Mouse (Mus musculus) stomach, embryonic 14.5 days (tissue): ENCODE results near the gene Camkk2. TPM values are rescaled to one million over a fixed set of nuclear protein-coding genes. Genes with fewer than 3 reads are reported as not detected.
A peak's percentile ranks its signal among the peaks of the same experiment; 100 is the strongest.

Experiments used
- ATAC-seq: fragments of 200-750 bp; cut with Nextera tagmentation; 2 replicates; pipeline ENCODE4 v1.8.0; 2017; ENCODE audit warnings: low read depth, moderate TSS enrichment; ENCODE audit not compliant: insufficient number of reproducible peaks, insufficient read depth, low FRiP score
- H3K27ac ChIP-seq: fragments of 300-500 bp; sonication (generic); 2 replicates; pipeline ENCODE4 v1.5.1; 2014; ENCODE audit warnings: mild to moderate bottlenecking, low read length, moderate library complexity, mixed read lengths
- H3K27me3 ChIP-seq: fragments of 300-500 bp; sonication (generic); 2 replicates; pipeline ENCODE4 v1.6.1; 2014; ENCODE audit warnings: low read length, control low read depth, mixed read lengths; ENCODE audit not compliant: control insufficient read depth, insufficient read depth
- H3K36me3 ChIP-seq: fragments of 300-500 bp; sonication (generic); 2 replicates; pipeline ENCODE4 v1.6.1; 2014; ENCODE audit warnings: mild to moderate bottlenecking, control low read depth, low read length, moderate library complexity, mixed read lengths; ENCODE audit not compliant: control insufficient read depth, insufficient read depth
- H3K4me1 ChIP-seq: fragments of 300-500 bp; sonication (generic); 2 replicates; pipeline ENCODE4 v1.6.1; 2014; ENCODE audit warnings: low read length, control low read depth, mixed read lengths; ENCODE audit not compliant: control insufficient read depth, insufficient read depth
- H3K4me2 ChIP-seq: fragments of 300-500 bp; sonication (generic); replicated peaks from 2 replicates; pipeline ENCODE4 v1.6.1; 2014; ENCODE audit warnings: low read depth, low read length, control low read depth
- H3K4me3 ChIP-seq: fragments of 300-500 bp; sonication (generic); 2 replicates; pipeline ENCODE4 v1.5.1; 2014; ENCODE audit warnings: low read depth, low read length, control low read depth
- H3K9ac ChIP-seq: fragments of 300-500 bp; sonication (generic); replicated peaks from 2 replicates; pipeline ENCODE4 v1.6.1; 2014; ENCODE audit warnings: low read depth, mild to moderate bottlenecking, control low read depth, low read length, moderate library complexity, mixed read lengths
- H3K9me3 ChIP-seq: fragments of 300-500 bp; sonication (generic); 2 replicates; pipeline ENCODE4 v1.6.1; 2016; ENCODE audit warnings: low read depth, low read length, control low read depth; ENCODE audit not compliant: control insufficient read depth
- WGBS: fragments of 180-500 bp; shearing (Covaris S2); extraction: QIAGEN DNeasy Blood & Tissue Kit; methylation state at CpG from one replicate; pipeline ENCODE4 v1.1.7; 2014; 5-methylcytosine and 5-hydroxymethylcytosine counted together
- polyA plus RNA-seq: library from polyadenylated mRNA; unstranded; fragments of >200 nt; fragmentation: Nextera tagmentation; extraction: Ambion mirVana; gene quantifications from 2 replicates; pipeline ENCODE4 v1.2.1, GENCODE M21; 2014

The Camkk2 gene
- polyA plus RNA-seq, 1 experiment from 2014 or later: 25.7 TPM

DNA sequence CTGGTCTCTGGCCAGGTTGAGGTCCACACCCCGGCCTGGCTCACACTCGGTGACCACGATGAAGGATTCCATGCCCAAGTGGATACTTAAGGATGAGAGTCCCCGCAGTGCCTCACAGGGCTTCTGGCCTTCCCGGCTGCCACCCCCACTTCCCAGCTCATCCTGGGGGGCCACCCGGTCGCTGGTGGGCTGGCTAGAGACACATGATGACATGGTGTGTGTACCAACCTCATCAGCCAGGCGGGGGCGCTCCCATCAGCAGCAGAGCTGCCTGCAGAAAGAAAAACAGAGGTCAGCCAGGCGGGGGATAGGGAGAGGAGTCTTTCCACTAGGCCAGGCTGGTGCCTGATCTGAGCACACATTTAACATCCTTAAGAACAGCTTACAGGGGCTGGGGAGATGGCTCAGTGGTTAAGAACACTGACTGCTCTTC is 15.2 kb downstream of the Camkk2 start:
- H3K4me2 ChIP-seq: no peak overlapping the region
- WGBS: 62% methylated on average over 10 of the region's 10 CpGs
- H3K4me3 ChIP-seq: no peak overlapping the region
- H3K9me3 ChIP-seq: no peaks in the 10 kb centered on the region
- no peak for ATAC-seq
- no peak overlapping the region for H3K9ac ChIP-seq
- H3K27me3 ChIP-seq: no peaks in the 10 kb centered on the region
- peaks cover 2% of the 10 kb centered on the region; the same call in 1 of the 2 replicates for H3K36me3 ChIP-seq
- 0 out of 2 replicates have a peak, but pooled peaks cover 5% of the 10 kb centered on the region for H3K4me1 ChIP-seq
- H3K27ac ChIP-seq: no peak overlapping the region

DNA sequence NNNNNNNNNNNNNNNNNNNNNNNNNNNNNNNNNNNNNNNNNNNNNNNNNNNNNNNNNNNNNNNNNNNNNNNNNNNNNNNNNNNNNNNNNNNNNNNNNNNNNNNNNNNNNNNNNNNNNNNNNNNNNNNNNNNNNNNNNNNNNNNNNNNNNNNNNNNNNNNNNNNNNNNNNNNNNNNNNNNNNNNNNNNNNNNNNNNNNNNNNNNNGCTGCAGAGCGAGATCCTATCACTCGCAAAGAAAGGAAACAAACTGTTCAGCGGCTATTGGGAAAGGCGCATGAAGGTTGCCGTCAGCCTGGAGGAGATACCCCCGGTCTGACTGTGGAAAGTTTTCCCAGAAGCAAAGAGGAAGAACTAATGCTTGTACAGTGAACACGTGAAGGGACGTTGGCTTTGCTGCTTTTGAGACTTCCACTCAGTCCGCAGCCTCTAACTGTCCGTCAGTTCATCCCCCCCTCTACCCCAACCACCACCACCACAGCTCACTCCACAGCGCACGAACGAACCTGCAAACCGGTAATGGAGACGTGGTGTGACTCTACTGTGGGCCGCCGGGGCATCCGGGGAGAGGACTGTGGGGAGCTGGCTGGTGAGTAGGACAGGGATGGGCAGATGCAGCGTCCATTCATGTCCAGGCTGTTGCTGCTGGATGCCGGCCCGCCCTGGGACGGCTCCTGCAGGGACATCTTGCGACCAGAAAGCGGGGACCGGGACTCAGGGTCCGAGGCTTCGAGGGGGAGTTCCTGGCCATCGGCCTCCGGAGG is 15.8 kb downstream of the Camkk2 start:
- Histone ChIP-seq H3K27ac (peak overlapping the region; percentile 27; the same call in 1 of the 2 replicates), H3K4me3 (no peak overlapping the region), H3K27me3 (no peaks in the 10 kb centered on the region), H3K4me2 (no peak overlapping the region), H3K9ac (no peak overlapping the region), H3K4me1 (0 out of 2 replicates have a peak, but pooled peaks cover 5% of the 10 kb centered on the region), H3K9me3 (no peaks in the 10 kb centered on the region), H3K36me3 (peaks cover 3% of the 10 kb centered on the region; the same call in 1 of the 2 replicates)
- 70% methylated on average over 29 of the region's 29 CpGs for WGBS
- ATAC-seq: no peak

DNA sequence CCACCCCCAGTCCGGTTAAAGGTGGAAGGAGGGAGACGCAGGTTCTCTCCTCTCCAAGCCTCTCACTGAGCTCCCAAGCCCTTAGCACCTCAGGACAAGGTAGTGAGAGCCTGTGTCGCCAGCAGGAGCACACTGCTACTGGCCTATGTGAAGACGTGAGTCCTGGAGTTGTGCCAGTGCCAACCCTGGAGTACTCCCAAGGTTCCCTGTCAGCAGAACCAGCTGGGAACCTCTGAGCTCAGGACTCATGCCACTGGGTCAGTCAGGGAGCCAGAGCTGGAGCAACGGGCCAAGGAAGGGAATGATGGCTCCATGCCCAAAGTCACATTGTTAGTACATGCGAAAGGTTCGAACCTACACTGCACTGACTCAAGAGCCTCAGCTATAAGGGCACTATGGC is 22.5 kb downstream of the Camkk2 start:
- Histone ChIP-seq H3K36me3 (peaks cover 8% of the 10 kb centered on the region; the same call in 1 of the 2 replicates), H3K4me1 (no peaks in the 10 kb centered on the region), H3K9ac (no peak overlapping the region), H3K27ac (no peak overlapping the region), H3K4me2 (no peak overlapping the region), H3K27me3 (no peaks in the 10 kb centered on the region), H3K4me3 (no peak overlapping the region), H3K9me3 (no peaks in the 10 kb centered on the region)
- WGBS: 91% methylated on average over 7 of the region's 7 CpGs
- ATAC-seq: no peak

DNA sequence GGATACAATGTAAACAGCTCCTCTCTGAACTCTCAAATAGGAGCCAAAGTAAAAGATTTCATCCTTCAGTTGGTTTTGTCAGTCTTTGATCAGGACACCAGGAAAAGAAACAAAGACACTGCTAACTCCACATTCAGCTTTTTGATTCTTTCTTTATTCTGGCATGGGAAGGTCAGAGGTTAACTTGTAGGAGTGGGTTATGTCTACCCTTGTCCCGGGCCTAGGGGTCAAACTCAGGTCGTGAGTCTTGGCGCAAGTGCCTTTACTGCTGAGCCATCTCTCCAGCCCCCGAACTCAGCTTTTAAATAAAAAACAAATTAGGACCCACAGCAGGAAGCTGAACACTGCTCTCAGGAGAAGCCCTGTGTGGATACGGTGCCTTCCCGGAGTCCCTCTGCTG is 23.1 kb downstream of the Camkk2 start:
- no peak for ATAC-seq
- Histone ChIP-seq H3K27ac (no peak overlapping the region), H3K4me1 (no peaks in the 10 kb centered on the region), H3K9me3 (no peaks in the 10 kb centered on the region), H3K9ac (no peak overlapping the region), H3K36me3 (peaks cover 8% of the 10 kb centered on the region; the same call in 1 of the 2 replicates), H3K4me2 (no peak overlapping the region), H3K4me3 (no peak overlapping the region), H3K27me3 (no peaks in the 10 kb centered on the region)
- 66% methylated on average over 6 of the region's 6 CpGs for WGBS

DNA sequence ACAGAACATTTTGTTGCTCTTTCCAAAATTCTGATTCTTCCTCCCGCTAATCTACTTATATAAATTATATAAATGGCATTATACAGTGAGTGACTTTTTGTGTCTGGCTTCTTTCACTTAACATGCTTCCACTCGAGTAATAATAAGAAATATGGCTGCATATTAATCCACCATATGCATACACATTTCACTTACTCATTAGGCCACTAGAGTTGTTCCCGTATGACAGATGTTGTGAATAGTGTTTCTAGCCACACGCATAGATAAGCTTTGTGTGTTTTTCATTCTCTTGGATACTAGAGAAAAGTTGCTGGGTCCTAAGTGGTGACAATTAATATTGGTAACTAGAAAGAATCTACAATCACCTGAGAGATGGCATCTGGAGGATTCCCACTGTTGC is 23.6 kb downstream of the Camkk2 start:
- H3K27ac ChIP-seq: no peak overlapping the region
- no peak for ATAC-seq
- peaks cover 8% of the 10 kb centered on the region; the same call in 1 of the 2 replicates for H3K36me3 ChIP-seq
- H3K4me1 ChIP-seq: no peaks in the 10 kb centered on the region
- 93% methylated on average over 4 of the region's 4 CpGs for WGBS
- no peaks in the 10 kb centered on the region for H3K9me3 ChIP-seq
- H3K4me2 ChIP-seq: no peak overlapping the region
- no peak overlapping the region for H3K9ac ChIP-seq
- H3K27me3 ChIP-seq: no peaks in the 10 kb centered on the region
- H3K4me3 ChIP-seq: no peak overlapping the region

DNA sequence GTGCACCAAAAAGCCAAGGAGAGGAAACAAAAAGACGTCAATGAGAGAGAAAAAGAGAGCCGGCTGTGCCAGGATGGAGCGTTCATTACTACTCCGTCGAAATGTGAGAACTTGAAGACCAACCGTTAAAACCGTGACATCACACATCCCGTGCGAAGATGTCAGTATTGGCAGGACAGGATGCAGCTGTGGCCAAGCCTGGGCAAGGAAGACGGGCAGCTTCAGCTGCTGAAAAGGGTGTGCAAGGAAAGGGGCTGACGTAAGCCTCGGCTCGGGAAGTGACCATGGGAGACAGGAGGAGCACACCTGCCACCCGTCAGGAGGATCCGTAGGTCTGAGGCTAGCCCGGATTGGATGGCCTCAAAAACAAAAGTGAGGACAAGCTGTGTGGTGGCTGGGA is 24.7 kb downstream of the Camkk2 start:
- H3K4me1 ChIP-seq: no peaks in the 10 kb centered on the region
- 0 out of 2 replicates have a peak, but pooled peaks have one; percentile 14 for ATAC-seq
- H3K27me3 ChIP-seq: no peaks in the 10 kb centered on the region
- 68% methylated on average over 16 of the region's 16 CpGs for WGBS
- no peak overlapping the region for H3K4me3 ChIP-seq
- no peak overlapping the region for H3K4me2 ChIP-seq
- no peaks in the 10 kb centered on the region for H3K9me3 ChIP-seq
- no peak overlapping the region for H3K27ac ChIP-seq
- no peak overlapping the region for H3K9ac ChIP-seq
- peaks cover 8% of the 10 kb centered on the region; the same call in 1 of the 2 replicates for H3K36me3 ChIP-seq

DNA sequence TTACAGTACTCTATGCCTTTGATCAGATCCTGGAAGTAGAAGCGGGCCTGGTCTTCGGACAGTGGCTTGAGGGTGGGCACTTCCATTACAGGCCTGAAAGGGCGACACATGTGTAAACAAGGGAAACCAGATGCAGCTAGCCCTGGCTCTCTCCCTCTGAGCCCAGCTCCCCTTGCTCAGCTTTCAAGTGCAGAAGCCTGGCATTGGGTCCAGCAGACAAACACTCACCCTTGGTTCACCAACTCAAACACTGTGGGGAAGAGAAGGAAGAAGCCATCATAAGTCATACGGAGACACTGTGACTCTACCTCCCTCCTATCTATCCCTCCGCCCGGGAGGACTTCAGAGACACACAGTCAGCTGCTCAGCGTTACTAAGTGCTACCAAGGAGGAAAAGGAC is 31.3 kb downstream of the Camkk2 start:
- Histone ChIP-seq H3K9ac (no peak overlapping the region), H3K27me3 (no peaks in the 10 kb centered on the region), H3K4me1 (no peaks in the 10 kb centered on the region), H3K27ac (no peak overlapping the region), H3K4me2 (no peak overlapping the region), H3K9me3 (no peaks in the 10 kb centered on the region), H3K36me3 (peaks cover 19% of the 10 kb centered on the region), H3K4me3 (no peak overlapping the region)
- no peak for ATAC-seq
- 70% methylated on average over 7 of the region's 7 CpGs for WGBS

DNA sequence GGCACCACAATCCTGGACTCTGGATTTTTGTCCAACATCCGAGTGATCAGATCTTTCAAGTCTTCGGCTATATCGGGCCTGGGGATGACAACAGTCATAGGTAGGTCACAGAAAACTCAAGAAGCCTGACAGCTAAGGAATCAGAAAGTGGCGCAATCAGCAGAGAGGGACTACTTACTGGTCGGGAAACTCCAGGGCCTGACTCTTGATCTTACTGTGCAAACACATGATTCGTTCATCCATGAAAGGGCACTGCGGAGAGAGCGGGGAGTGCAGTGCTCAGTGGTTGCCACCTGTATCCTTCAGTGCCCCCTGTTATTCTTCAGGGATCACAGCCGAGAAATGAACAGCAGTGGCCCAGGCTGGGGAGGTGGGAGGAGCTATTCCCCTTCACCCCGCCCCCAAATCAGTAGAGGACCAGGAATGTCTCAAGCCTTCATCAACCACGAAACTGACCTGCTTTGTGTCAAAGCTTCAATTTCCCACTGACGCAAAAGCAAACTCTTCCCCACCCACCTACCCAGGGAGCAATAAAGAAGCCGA is 35.3 kb downstream of the Camkk2 start:
- Histone ChIP-seq H3K27me3 (no peaks in the 10 kb centered on the region), H3K4me2 (no peak overlapping the region), H3K9me3 (no peaks in the 10 kb centered on the region), H3K9ac (no peak overlapping the region), H3K27ac (no peak overlapping the region), H3K4me1 (no peaks in the 10 kb centered on the region), H3K36me3 (peaks cover 22% of the 10 kb centered on the region), H3K4me3 (no peak overlapping the region)
- no peak for ATAC-seq
- WGBS: 79% methylated on average over 13 of the region's 13 CpGs
